Mouse (Mus musculus) liver, adult (tissue): ENCODE data around the gene Strn4.

Source experiments
- GATA4 ChIP-seq: IDR thresholded peaks from 2 replicates; pipeline ENCODE4 v1.6.1; 2014; ENCODE audit warnings: mild to moderate bottlenecking, low read length; ENCODE audit not compliant: insufficient replicate concordance

Gene Strn4

DNA sequence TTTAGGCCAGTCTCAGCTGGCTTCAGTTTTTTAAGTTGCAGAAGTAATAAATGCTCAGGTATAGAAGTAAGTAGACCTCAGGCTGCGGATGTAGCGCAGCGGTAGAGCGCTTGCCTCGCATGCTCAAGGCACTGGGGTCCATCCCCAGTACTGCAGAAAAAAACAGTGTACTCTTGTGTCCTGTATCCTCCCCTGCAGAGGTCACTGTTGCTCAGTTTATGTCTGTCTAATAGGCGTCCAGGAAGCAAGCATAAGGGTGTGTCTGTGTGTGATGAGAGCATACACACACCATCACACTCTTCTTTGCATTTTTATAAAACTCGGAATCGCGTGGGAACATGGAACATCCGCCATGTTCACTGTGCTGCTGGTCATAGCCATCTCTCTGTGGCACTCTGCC lies 10.1 kb downstream of the Strn4 start:
- no peak for TF ChIP-seq GATA4

DNA sequence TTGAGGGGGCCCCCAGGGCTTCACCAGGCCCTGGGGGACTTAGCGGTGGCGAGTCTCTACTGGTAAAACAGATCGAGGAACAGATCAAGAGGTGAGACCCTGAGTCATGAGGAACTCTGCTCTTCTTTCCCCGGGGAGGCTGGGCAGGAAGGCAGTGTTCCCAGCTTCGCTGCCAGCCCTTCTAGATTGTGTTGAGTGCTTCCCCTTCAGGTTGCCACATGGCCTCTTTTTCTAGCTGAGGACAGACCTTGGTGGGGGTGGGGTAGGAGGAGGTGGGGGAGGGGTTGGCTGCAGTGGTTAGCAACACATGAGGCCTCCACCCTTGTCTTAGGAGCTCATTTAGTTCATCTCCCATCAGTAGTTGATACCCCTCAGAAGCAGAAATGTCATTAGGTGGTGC lies 10.9 kb downstream of the Strn4 start:
- no peak for TF ChIP-seq GATA4

DNA sequence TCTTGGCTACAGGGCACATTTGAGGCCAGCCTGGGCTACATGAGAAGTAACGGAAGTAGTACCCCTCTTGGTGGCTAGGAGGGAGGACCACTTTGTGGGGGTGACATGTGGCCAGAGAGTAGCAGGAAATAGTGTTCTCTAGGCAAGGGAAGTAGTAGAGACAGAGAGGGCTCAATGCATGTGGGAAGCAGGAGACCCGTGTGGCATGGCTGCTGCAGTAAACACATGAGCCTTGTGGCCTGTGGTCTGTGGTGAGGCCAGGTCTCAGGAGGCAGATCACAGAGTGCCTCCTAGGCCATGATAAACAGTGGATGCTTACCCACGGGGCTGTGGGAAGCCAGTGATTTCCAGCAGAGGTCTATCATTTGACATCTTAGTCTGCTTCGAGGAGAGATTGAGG lies 11.6 kb downstream of the Strn4 start:
- no peak for TF ChIP-seq GATA4

DNA sequence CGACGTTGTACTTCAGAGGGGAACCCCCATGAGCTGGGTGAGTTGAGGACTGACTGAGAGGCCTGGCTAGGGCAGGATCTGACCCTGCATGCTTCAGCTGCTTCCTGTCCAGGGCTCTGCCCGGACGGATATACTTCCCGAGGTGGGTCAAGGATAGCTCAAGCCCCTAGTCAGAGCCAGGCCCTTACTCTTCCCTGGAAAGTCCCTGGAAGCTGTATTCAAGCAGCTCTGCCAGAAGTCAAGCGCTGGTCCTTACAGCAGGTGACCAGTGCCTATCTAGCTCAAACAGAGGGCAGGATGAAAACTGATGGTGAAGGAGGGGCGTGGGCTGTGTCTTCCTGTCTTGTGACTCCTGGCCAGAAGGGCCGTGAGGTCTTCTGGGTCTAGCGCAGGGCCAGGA lies 14.8 kb downstream of the Strn4 start:
- peak; percentile 68; the same call in 1 of the 2 replicates for TF ChIP-seq GATA4

DNA sequence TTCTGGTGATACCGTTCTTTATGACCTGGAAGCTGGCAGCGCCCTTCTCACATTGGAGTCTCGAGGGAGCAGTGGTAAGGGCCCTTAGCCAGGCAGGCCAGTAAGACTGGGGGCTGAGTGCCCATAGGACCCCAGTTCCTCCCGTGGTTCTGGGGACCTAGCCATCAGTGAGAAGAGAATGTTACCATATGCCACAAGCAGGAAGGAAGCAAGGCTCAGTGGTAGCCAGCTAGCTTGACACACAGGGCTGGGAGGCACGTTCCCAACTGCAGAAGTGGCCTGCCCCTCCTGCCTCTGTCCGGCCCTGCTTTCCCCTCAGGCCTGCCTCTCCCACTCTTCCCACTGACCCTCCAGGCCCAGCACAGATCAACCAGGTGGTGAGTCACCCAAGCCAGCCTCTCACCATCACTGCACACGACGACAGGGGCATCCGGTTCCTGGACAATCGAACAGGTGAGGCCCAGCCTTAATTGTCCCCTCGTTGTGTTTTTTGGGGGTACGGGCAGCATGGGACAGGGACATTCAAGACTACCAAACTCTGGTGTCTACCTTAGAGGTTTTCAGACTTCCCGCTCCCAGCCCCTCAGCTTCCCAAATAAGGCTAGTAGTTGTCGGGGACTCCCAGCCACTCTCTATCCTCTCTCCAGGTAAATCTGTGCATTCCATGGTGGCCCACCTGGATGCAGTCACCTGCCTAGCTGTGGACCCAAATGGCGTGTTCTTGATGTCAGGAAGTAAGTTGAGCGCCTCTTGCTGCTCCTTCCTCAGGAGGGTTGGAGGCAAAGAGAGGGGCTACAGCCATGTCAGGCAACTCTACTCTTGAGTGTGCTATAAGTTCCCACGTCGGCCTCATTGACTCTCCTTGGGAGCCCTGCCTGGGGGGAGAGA lies 22.5 kb downstream of the Strn4 start:
- no peak for TF ChIP-seq GATA4

DNA sequence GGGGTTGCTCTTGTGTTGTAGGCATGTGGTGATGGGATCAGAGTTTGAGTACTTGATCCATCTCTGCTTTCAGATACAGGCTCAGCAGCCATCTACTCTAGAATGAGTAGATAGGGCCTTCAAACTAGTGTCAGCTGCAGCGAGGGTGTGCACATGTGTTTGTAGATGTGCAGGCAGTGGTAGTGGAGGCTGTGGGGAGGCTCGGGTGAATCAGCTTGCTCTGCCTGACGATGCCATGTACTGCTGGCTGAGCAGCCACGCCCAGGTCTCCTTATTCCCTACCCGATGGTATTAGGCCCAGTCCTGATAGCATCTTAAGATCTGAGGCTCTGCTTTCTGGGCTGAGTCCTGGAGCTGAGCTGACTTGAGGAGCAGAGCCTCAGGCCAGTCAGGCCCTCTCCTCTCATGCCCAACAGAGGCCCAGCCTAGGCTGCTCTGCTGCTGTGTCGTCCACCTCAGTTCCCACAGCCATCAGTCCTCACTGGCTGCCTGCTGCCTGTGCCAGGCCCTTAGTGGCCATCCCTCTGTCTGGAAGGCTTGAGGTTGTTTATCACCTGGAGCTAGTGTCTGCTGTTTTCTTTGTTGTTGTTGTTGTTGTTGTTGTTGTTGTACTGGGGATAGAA lies 23.2 kb downstream of the Strn4 start:
- TF ChIP-seq GATA4, result no peak

DNA sequence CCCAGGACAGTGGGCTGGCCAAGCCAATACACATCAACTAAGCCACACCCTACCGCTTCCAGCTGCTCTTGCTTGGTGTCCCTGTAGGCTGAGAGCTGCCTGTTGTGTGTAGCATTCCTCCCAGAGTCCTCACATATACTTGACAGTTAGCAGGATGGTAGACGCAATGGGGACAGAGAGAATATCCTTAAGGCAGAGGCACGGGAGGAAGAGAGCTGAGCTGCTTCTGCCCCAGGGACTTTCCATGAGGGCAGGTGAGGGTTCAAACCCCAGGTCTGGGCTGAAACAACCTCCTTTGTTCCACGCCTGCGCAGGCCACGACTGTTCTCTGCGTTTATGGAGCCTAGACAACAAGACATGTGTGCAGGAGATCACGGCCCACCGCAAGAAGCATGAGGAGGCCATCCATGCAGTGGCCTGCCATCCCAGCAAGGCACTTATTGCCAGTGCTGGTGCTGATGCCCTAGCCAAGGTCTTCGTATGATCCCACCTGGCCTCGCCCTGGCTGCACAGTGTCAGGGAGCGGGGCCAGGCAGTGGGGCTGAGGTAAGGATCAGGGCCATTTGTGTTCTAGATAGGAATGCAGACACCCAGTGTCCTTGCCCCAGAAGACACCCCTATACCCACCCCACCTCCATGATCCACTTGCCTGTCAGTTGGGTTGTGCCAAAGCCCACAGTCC lies 23.9 kb downstream of the Strn4 start:
- no peak for TF ChIP-seq GATA4

DNA sequence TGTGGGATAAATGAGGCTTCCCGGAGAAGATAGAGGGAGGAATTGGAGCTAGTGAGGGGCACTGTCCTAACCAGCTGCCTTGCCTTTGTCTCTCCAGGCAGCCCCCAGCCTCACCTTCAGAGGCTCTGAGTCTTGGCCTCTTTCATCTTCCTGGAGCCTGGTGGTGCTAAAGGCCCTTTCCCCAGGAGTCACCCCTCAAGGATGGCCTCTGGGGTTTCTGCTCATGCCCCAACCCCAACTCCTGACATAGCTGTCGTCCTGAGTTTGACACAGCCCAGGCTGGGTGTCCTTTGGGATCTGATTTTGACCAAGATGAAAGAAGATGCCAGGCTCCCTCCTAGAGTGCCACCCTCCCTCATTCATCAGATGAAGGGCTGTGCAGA lies 24.4 kb downstream of the Strn4 start:
- TF ChIP-seq GATA4, result no peak

DNA sequence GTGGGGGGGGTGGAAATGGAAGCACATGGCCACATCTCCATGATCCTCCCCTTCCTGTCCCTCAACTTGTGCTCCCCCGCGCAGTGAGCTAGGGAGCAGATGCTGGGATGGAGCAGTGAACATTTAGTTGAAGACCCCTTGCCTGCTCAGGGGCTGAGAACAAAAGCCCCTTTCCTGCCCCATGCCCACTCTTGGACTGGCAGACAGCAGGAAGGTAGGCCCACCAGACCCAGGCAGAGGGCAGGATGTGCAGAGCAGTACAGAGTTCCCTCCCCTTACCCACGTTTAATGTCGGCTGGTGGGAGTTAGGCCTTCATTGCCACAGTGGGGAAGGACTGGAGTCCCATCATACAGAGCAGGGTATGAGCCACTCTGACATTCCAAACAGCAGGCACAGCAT lies 25.4 kb downstream of the Strn4 start:
- TF ChIP-seq GATA4, result no peak

DNA sequence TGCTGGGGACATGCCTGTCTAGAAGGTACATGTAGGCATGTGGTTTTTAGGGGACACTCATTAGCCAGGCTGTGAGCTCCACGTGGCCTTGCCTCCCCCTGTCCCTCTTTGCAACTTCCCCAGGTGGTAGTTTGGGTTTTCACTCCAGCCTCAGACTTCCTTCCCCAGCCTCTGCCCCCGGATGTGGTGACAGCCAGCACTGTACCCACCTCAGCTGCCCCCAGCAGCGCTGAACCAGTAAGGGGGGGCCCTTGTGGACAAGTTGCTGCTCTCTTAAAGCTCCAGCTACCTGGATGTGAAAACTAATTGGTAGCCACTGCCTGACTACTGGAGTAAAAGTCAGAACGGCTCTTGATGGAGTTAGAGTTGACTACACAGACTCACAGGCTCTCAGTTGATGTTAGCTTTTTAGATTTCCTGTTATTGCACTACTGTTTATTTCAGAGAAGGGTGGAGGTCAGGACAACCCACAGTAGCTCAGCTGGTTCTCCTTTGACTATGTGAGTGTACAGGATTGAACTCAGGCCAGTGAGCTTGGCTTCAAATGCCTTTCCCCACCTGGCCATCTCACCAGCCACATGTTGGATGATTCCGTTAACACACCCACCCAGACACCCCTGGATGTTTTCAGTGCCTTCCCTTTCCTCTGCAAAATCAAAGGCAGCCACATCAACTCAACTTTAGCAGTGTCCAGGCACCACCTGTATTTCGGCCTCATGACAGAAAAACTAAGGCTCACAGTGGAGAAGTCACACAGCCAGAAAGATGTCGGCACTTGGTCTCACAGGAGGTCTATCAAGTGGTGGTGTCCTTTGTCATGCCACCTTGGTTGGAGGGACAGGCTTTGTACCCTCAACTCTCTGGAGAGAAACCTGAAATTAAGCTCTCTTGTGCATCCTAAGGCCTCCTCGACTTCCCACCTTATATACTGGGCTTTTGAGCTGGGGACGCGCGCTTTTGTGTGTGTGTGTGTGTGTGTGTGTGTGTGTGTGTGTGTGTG lies 26.2 kb downstream of the Strn4 start:
- no peak for TF ChIP-seq GATA4

DNA sequence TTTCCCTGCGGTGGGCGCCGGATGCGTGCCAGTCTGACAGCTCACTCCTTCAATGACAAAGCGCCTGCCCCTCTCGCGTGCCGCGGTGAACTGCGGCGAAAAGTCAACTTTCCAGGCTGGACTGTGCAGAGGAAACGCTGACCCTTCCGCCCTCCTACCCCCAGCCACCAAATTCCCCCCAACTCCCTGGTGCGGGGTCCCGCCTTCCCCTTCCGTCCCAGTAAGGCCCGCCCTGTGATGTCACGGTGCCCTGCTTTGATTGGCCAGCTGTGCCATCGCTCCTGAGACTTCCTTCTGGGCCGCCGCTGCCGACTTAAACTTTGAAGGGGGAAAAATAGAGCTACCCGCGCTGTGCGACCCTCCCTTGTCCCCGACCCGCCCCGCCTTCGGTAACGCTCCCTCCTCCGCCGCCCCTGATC lies 27.0 kb downstream of the Strn4 start, which contains the start of gene Prkd2:
Gene Prkd2 (plus strand): TSS at position 258 of the 419 bp plus-strand sequence.
- no peak for TF ChIP-seq GATA4

DNA sequence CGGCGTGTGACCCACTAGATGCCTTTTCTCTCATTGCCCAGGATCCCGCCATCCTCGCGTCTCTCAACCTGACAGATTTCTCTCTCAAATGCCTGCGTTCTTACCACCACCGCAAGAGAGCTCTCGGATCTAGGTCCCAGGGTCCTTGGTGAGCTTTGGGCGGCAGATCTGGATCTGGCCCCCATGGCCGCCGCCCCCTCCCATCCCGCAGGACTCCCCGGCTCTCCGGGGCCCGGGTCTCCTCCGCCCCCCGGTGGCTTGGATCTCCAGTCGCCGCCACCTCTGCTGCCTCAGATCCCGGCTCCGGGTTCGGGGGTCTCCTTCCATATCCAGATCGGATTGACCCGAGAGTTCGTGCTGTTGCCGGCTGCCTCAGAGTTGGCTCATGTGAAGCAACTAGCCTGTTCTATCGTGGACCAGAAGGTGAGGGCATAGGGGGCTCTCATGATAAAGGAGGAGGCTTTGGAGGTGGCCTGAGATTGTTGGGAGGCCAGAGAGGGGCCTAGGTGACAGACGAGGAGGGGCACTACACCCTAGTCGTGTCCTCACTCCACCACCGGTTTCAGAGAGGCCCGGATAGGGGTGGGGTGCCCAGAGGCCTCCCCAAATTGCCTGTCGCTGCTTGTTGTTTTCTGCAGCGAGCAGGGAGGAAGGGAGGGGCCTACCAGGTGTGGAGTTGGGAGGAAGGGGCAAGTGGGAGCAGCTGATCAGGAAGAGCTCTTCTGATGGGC lies 27.9 kb downstream of the Strn4 start:
- TF ChIP-seq GATA4, result no peak

DNA sequence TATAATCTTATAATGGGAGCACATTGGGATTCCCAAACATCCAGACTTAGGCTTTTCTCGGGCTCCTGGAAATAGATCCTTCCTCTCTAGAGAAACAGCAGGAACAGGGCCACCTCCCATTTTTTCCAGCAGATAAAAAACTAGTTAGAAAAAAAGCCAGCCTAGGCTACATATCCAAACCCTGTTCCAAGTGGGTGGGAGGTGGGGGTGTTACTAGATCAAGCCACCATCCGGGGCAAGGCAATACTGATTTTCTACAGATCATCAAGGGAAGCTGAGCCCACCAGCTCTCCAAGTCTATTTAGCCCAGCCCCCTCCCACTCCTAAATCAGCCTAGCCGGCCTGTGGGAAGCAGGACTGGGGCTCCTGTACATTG lies 29.0 kb downstream of the Strn4 start:
- no peak for TF ChIP-seq GATA4

DNA sequence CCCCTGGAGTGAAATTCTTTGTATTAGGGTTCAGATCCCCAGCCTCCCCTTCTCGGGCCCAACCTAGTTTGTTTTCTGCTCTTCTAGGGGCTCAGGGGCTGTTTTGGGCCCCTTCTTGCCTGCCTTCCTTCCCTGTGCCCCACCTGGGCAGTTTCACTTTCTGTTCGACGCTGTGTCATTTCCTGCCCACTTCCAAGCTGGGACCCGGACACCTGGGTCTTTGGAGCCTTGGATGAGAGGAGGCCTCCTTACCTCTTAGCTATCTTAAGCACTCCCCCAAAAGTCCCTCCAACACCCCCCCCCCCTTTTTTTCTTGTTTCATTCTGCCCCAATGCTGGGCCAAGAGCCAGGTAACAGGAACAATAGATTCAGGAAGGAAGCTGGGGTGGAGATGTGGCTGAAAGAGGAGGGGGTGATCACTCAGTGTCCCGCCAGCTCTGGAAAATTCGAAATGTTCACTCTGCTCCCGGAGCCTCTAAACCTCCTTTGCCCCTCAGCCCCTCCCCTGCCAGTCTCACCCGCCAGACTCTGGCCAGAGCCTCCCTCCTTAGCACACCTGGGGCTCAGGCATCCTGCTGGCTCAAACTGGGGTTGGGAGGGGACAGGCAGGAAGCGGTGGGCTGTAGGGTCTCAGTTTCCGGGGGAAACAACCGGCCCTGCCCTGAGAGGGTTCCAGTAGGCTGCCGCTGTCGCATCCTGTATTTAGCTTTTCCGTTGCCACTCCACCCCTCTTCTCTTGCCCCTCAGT lies 29.6 kb downstream of the Strn4 start:
- TF ChIP-seq GATA4, result no peak

DNA sequence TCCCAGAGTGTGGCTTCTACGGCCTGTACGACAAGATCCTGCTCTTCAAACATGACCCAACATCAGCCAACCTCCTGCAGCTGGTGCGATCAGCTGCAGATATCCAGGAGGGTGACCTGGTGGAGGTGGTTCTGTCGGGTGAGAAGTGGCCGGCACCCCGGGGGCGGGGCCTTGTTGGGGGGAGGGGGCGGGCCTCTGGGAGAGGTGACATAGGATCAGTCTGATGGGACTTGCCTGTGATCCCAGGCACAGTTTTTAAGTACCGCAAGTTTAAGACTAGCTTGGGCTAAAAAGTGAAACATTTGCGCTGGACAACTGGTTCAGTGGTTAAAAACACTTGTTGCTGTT lies 30.1 kb downstream of the Strn4 start:
- TF ChIP-seq GATA4, result no peak
